Mouse (Mus musculus) liver, adult 2 months (tissue): Measurements from ENCODE around the gene Map3k12.

Experiments
- CTCF ChIP-seq: fragments of 200-500 bp; IDR thresholded peaks from 2 replicates; pipeline ENCODE4 v1.5.1; 2011; ENCODE audit warnings: low read depth, low read length, control low read depth
- POLR2A ChIP-seq: fragments of 200-500 bp; IDR thresholded peaks from 2 replicates; pipeline ENCODE4 v1.6.1; 2011; ENCODE audit warnings: low read length, control low read depth; ENCODE audit not compliant: insufficient read depth; ENCODE audit errors: extremely low read depth

- TF ChIP-seq CTCF = no peak
- no peak for TF ChIP-seq POLR2A
Measured at GRCm38 (mm10) chr15:102500479-102500878, 16.4 kb downstream of the Map3k12 start.
